Mouse (Mus musculus): ENCODE results near the gene Gm11114.

GRCm38 (mm10) chr9:85328259-85328658 lies 15.7 kb downstream of the Gm11114 start:
- peak; percentile 63 for TF ChIP-seq CTCF (IDR thresholded peaks at IDR 0.05; ENCODE audit: low read depth, low read length)
- no peak for TF ChIP-seq GATA1 (IDR thresholded peaks at IDR 0.05; ENCODE audit: borderline replicate concordance, low read length)
